Mouse (Mus musculus) retina, embryonic 14.5 days (tissue): ENCODE measurements around the gene Sftpd.

Source experiments
- DNase-seq: peaks from one replicate; pipeline ENCODE4 v3.0.0-alpha.2; 2015; ENCODE audit warnings: low spot score

The Sftpd gene

DNA sequence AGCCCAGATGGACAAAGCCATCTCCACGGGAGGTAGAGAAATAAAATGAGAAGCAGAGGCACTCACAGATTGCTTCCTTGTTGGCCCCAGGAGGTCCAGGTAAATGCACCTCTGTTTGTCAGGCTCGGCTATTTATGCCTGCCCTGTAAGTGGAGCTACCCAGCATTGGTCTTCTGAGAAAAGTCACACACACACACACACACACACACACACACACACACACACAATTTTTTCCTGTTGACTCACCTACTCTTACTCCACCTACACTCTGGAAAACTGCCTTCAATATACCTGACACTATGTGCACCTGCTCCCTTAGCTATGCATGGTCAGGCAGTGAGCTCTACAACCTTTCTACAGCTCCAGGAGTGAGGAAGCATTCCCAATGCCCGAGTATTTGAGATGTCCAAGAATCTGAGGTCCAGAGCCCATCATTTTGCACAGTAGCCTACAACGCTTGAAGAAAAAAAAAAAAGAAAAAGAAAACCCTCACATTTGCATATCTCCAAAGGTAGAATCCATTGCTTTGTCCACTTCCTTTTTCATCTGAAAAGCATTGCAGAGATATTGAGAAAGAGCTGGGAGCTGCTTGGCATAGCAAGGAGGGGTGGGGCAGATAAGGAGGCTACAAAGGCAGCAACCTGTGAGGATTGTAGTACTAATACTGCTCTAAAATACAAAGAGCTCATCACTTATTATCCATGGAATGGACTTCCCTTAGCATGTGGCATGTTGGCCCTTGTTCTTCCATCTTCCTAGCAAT lies at the start of gene Sftpd:
TSS of gene Sftpd (minus strand) at position 91 of the 763 bp plus-strand sequence.
- DNase-seq, result no peak

DNA sequence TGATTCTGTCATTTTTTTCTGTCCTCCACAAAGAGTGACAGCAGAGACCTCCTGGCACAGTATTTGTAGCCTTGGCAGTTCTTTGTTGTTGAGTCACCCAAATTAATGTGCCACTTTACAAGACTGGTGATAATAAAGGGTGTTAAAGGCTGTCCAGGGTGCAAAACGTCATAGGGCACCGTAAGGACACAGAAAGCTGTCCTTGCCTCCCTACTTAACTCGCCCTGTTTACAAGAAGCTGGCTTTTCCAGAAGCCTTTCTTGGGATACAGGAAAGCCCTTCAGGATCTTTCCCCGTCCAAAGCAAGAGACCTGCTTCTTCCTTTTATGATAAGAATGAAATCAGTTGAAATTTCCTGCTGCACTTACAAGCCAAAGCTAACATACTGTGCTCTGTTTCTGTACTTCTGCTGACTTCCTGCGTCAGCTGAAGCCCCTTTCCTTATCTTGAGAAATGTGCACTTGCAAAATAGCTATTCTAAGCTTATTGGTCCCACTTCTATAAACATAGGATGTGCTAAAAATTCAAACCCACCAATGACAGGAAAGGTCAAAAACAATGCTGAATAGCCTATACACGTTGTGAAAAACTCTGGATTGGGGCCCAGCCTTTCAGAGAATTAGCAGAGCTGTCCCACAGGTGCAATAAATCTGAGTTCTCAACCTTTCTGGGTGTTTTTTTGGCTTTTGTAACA lies 13.2 kb upstream of the Sftpd start:
- DNase-seq, result no peak

- DNase-seq, result no peak
These were observed 4.5 kb upstream of the Sftpd start for GRCm38 (mm10) chr14:41189496-41189895.

DNA sequence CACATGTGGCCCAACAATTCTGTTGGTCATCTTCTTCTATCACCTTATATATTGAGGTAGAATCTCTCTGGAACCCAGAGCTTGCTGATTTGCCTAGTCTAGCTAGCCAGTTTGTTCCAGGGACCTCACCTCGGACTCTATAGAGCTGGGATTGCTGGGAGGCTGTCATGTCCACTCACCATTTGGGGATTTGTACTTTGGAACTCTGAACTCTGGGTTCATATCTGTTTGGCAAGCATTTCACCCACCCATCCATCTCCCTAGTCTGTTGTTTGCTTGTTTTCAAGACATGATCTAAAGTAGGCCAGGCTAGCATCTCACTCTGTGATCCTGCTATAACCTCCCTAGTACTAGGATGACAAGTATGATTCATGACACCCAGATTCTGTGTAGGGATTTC lies 10.1 kb downstream of the Sftpd start:
- no peak for DNase-seq

GRCm38 (mm10) chr14:41170514-41170913 lies 14.4 kb downstream of the Sftpd start:
- DNase-seq, result no peak

DNA sequence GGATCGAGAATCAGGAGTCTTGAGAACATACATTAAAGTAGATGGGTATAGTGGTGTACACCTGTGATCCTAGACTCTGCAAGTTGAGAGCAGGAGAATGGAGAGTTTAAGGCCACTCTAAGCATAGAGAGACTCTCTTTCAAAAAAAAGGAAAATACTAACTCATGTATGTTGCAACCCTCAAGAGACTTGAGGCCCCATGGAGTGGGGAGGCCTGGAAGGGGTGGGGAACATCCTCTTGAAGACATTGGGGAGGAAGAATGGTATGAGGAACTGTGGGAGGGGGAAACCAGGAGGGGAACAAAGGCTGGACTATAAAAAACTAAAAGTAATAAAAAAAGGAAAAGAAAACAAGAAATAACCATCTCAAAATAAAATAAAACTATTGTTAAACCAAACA lies 16.4 kb downstream of the Sftpd start:
- DNase-seq, result no peak

- no peak for DNase-seq
These were observed 17.7 kb downstream of the Sftpd start for GRCm38 (mm10) chr14:41167278-41167677.

DNA sequence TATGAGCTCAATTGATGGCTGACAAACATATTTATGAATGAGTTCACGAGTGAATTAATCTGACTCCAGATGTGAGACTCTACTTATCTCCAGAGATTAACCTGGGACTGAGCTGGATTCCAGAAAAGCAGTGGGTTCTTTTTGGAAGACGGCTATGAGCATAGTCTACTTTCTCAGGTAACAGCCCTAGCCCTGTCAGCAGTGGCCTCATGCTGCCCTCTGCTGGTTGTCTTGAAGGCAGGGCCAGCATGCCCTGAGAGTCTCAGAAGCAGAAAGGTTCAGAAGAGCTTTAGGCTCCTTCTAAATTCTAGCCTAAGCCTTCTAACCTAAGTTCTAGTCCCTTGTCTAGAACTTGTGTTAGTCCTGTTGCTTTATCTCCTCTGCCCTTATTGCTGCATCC lies 22.3 kb downstream of the Sftpd start:
- DNase-seq, result peak; percentile 66

DNA sequence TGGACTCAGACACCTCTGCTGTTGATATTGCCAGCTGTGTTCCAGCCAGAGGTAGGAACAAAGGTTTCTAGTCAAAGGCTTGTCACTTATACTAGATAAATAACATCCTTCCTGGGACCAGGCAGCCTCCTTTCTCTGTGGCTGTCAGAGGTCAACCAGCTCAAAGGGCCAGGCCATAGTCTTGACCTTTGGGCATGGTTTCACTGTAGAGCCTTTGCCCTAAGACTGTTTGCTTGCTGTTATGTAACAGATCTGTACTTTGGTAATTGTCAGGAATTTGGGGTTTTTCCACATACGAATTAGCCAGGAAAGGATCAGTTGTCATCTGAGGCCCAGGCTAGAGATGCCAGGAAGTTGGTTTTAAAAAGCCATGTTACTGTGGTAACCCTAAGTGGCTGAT lies 24.2 kb downstream of the Sftpd start:
- no peak for DNase-seq

- no peak for DNase-seq
These were observed 24.9 kb downstream of the Sftpd start for GRCm38 (mm10) chr14:41160076-41160475.

DNA sequence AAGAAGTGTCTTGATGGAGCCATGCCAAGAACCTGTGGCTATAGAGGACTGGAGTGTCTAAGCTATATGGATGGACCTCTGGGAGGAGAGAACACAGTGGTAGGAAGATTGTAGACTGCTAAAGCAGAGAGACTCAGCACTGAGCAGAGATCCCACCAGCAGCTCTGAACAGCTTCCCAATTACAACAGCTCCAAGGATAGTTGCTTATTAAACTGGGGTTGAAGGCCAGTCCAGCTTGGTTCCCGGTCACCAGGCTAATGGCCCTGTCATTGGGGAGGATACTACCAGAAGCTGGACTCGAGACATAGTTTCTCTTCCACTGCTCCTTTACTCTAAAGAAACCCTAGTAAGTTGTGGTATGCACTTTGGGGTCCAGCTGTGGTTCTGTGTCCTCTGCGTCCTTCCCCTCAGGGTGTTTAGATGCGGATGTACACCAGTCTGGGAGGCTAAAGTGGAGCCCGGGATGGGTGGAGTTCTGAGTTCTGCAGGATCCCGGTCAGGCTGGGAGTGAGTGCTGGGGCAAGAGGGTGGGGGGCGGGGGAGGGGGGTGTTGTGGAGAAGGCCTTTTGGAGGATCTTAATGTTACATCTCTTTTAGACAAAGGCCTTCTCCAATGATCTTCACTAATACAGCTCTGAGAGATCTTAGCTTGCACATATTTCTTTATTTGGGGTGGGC lies 33.6 kb downstream of the Sftpd start, which contains the start of gene Mbl1:
TSS of gene Mbl1 (plus strand) at position 239 of the 679 bp plus-strand sequence.
- no peak for DNase-seq

GRCm38 (mm10) chr14:41147356-41147755 lies 37.6 kb downstream of the Sftpd start:
- no peak for DNase-seq

- no peak for DNase-seq
These were observed 38.0 kb downstream of the Sftpd start for GRCm38 (mm10) chr14:41146922-41147321.

- no peak for DNase-seq
These were observed 38.9 kb downstream of the Sftpd start for GRCm38 (mm10) chr14:41146035-41146434.

DNA sequence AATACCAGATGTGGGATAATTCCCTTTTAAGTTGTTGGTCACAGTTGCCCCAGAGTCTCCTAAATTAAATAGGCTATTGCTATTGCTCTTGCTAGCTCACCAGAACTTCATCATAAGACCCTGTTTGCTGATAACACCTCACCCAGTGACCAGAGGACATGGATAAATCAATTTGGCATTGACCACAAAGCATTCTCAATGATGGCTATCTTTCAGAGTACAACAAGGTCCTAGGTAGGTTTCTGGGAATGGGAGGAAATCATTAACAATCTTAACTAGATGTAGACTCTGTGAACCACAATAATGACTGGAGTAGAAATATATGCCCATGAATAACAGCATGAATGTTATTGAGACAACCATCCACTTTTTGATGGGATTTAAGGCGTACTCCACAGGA lies 44.3 kb downstream of the Sftpd start:
- no peak for DNase-seq

DNA sequence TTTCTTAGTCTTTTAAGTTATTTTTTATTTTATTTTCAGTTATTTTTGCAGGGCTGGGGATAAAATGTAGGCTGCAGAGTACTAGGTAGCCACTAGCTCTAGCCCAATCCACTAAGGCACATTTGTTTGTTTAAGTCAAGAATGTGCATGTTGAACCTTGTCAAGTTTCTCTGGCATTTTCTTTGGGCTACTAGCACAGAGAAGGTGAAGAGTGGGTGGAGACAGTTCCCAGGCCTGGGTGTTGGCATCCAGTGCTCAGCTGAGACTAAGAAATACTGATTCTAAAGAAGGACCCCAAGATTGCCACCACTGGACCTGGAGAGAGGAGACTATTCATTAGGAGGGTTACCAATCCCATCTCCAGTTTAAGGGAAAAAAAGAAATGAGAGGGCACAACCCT lies 47.9 kb downstream of the Sftpd start:
- DNase-seq, result no peak

- DNase-seq, result no peak
These were observed 53.4 kb downstream of the Sftpd start, which contains the start of gene Sftpa1 for GRCm38 (mm10) chr14:41131540-41131939. Gene Sftpa1, plus strand, starts transcription at chr14:41131782.

- peak; percentile 53 for DNase-seq
These were observed 57.0 kb downstream of the Sftpd start for GRCm38 (mm10) chr14:41127997-41128396.

DNA sequence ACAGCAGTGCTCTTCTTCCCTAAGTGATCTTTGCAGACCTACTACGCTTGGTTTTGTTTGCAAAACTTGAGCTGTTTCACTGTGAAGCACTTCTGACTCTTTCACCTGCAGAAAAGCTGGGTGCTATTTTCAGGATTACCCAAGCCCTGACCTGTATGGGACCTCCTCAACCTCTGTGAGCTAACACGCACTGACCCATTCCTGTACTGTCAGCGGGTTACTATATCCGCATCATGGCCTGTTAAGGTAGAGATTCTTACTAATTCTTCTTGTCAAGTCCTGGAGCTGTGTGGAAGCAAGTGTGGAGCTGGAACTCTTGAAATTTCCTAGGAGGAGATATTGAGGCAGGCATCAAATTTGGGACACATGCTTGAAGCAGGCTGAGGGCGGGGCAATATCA lies 60.3 kb downstream of the Sftpd start:
- no peak for DNase-seq
